Mouse (Mus musculus): ENCODE results near the gene Tspyl3. TPM values are rescaled to one million over a fixed set of nuclear protein-coding genes. Genes with fewer than 3 reads are reported as not detected.
"Not testable (repeated sequence)": the region's sequence is repeated elsewhere in the genome, so short reads cannot be mapped to it uniquely, and the experiment has no call there.

Gene Tspyl3
- 3.0 and 3.1 TPM in 2 replicates for polyA plus RNA-seq (2015; fragmentation: Nextera tagmentation; extraction: Ambion mirVana)

- H3K4me3 ChIP-seq (replicated peaks) = peak within 1 kb of the TSS; percentile 64
- ATAC-seq (ENCODE audit: low read depth) (no peak), DNase-seq (no peak)
- 2% methylated on average over 31 of the region's 31 CpGs for WGBS (ENCODE audit: insufficient replicate concordance)
- H3K9ac ChIP-seq = peak within 1 kb of the TSS; percentile 83
- H3K4me1 ChIP-seq (replicated peaks) = peaks cover 98% of the 10 kb centered on the region
- peak within 1 kb of the TSS; percentile 89 for H3K27ac ChIP-seq
- no peaks in the 10 kb centered on the region for H3K27me3 ChIP-seq
- H3K36me3 ChIP-seq = peaks cover 28% of the 10 kb centered on the region
- H3K4me2 ChIP-seq = peak within 1 kb of the TSS; percentile 89
- H3K9me3 ChIP-seq (replicated peaks) = no peaks in the 10 kb centered on the region
Observed at GRCm38 (mm10) chr2:153224946-153225594, at the start of gene Tspyl3. Gene Tspyl3 (minus strand): TSS chr2:153225441.

GRCm38 (mm10) chr2:153274919-153275247, 49.6 kb upstream of the Tspyl3 start:
- no peak overlapping the region for H3K9ac ChIP-seq
- no peak overlapping the region for H3K4me2 ChIP-seq
- H3K4me3 ChIP-seq (replicated peaks) = no peak overlapping the region
- WGBS (ENCODE audit: insufficient replicate concordance) = 64% methylated on average over 6 of the region's 6 CpGs
- ATAC-seq (ENCODE audit: low read depth) (no peak), DNase-seq (no peak)
- no peaks in the 10 kb centered on the region for H3K9me3 ChIP-seq (replicated peaks)
- H3K27ac ChIP-seq = peak overlapping the region; percentile 64; the same call in 1 of the 2 replicates
- H3K4me1 ChIP-seq (replicated peaks) = peaks cover 46% of the 10 kb centered on the region
- H3K27me3 ChIP-seq = no peaks in the 10 kb centered on the region
- H3K36me3 ChIP-seq = no peaks in the 10 kb centered on the region

- H3K4me3 ChIP-seq (replicated peaks); H3K36me3 ChIP-seq; DNase-seq; H3K9me3 ChIP-seq (replicated peaks); H3K27me3 ChIP-seq; H3K9ac ChIP-seq; H3K4me2 ChIP-seq: not testable (repeated sequence)
- 35% methylated on average over 6 of the region's 6 CpGs for WGBS (ENCODE audit: insufficient replicate concordance)
- peak; percentile 77 for ATAC-seq (ENCODE audit: low read depth)
- H3K4me1 ChIP-seq (replicated peaks) = peaks cover 51% of the 10 kb centered on the region
- H3K27ac ChIP-seq = peak overlapping the region; percentile 64
Observed at GRCm38 (mm10) chr2:153274200-153274918, 49.1 kb upstream of the Tspyl3 start.

DNA sequence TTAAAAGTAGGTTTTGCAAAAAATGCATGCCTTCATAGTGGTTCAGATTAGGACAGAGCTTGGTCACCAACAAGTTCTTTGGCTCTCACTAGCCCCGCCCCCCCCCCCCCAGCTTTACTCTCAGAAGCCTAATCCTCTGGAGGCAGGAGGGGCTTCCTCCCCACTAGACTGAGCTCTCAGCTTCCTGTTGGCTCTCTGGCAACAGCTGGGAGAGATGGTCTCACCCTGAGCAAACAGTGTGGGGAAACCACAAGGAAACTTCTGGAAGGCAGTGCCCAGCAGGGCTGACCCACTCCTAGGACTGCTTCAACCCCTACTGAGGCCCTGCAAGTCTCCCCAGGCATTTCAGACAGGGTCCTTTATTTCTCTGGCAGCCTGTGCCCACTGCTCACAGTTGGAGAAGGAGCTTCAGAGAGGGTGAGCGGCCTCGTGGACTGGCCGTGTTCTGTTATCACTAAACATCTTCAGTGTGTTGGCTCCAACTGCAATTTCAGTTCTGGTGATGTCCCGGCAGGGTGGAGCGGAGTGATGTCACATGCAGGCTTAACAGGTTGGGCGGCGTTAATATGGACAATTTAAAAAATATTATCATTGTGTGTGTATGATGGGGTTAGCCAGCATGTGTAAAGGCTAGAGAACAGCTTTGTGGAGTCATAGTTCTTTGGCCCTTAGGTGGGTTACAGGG, 45.1 kb upstream of the Tspyl3 start:
- H3K27ac ChIP-seq; H3K4me2 ChIP-seq; H3K9me3 ChIP-seq (replicated peaks); H3K9ac ChIP-seq; DNase-seq; H3K27me3 ChIP-seq; H3K4me3 ChIP-seq (replicated peaks): not testable (repeated sequence)
- H3K36me3 ChIP-seq = peaks cover 21% of the 10 kb centered on the region
- WGBS (ENCODE audit: insufficient replicate concordance) = 28% methylated on average over 8 of the region's 8 CpGs
- H3K4me1 ChIP-seq (replicated peaks) = peaks cover 53% of the 10 kb centered on the region
- peak; percentile 44 for ATAC-seq (ENCODE audit: low read depth)

DNA sequence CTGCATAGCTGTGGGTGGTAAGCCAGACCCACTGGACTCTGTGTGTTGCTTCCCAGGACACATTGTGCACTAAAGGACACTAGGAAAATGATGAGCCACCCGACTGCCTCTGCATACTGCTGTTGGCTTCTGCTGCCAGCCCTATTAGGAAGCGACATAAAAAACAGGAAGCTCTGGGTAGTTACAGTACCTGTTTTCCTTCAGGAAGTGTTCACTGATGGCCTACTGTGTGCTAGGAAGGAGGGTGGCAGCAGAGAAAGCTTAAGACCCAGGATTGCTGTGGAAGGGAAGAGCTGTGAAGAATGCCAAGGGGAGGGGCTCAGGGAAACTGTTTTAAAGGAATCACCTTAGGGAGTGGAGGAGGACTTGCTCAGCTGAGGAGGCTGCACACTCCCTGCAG, 42.1 kb upstream of the Tspyl3 start:
- WGBS (ENCODE audit: insufficient replicate concordance) = 80% methylated on average over 2 of the region's 2 CpGs
- Histone ChIP-seq H3K9ac (no peak overlapping the region), H3K27ac (no peak overlapping the region), H3K4me3 (replicated peaks) (no peak overlapping the region), H3K36me3 (peaks cover 50% of the 10 kb centered on the region), H3K27me3 (no peaks in the 10 kb centered on the region), H3K9me3 (replicated peaks) (no peaks in the 10 kb centered on the region), H3K4me2 (no peak overlapping the region), H3K4me1 (replicated peaks) (peaks cover 33% of the 10 kb centered on the region)
- no peak for DNase-seq
- ATAC-seq (ENCODE audit: low read depth) = no peak

DNA sequence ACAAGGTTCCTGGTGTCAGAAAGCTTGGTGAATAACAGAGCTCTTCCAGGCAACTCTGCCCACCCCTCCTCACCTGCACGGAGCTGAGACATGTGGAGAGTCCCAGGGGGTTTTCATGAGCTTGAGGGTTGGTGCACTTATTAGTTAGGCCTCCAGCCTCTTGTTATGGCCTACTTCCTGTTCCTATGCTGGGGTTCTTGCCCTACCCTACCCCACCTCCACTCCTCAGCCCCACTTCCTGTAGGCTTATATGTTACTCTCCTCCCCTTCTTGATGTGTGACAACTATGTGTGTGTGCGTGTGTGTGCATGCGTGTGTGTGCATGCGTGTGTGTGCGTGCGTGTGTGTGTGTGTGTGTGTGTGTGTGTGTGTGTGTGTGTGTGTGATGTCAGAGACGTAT, 37.8 kb upstream of the Tspyl3 start:
- Histone ChIP-seq H3K36me3 (peaks cover 76% of the 10 kb centered on the region), H3K4me1 (replicated peaks) (peaks cover 44% of the 10 kb centered on the region), H3K27ac (no peak overlapping the region), H3K9me3 (replicated peaks) (no peaks in the 10 kb centered on the region), H3K4me3 (replicated peaks) (no peak overlapping the region), H3K27me3 (no peaks in the 10 kb centered on the region), H3K9ac (no peak overlapping the region), H3K4me2 (no peak overlapping the region)
- 69% methylated on average over 7 of the region's 7 CpGs for WGBS (ENCODE audit: insufficient replicate concordance)
- ATAC-seq (ENCODE audit: low read depth) = no peak
- DNase-seq = no peak

- H3K4me2 ChIP-seq = peak overlapping the region; percentile 51
- H3K27ac ChIP-seq = peak overlapping the region; percentile 87
- DNase-seq (peak; percentile 58), ATAC-seq (ENCODE audit: low read depth) (peak; percentile 93)
- H3K4me1 ChIP-seq (replicated peaks) = peaks cover 50% of the 10 kb centered on the region
- H3K27me3 ChIP-seq = no peaks in the 10 kb centered on the region
- peaks cover 52% of the 10 kb centered on the region for H3K36me3 ChIP-seq
- no peaks in the 10 kb centered on the region for H3K9me3 ChIP-seq (replicated peaks)
- 19% methylated on average over 3 of the region's 3 CpGs for WGBS (ENCODE audit: insufficient replicate concordance)
- peak overlapping the region; percentile 50 for H3K9ac ChIP-seq
- peak overlapping the region; percentile 1; the same call in 1 of the 2 replicates for H3K4me3 ChIP-seq (replicated peaks)
Observed at GRCm38 (mm10) chr2:153259864-153260674, 34.8 kb upstream of the Tspyl3 start.

- DNase-seq (no peak), ATAC-seq (ENCODE audit: low read depth) (no peak)
- WGBS (ENCODE audit: insufficient replicate concordance) = 39% methylated on average over 12 of the region's 12 CpGs
- 0 out of 2 replicates have a peak overlapping the region, but pooled peaks have one; percentile 1 for H3K4me3 ChIP-seq (replicated peaks)
- H3K9me3 ChIP-seq (replicated peaks) = no peaks in the 10 kb centered on the region
- peak overlapping the region; percentile 50 for H3K9ac ChIP-seq
- H3K27me3 ChIP-seq = no peaks in the 10 kb centered on the region
- peaks cover 50% of the 10 kb centered on the region for H3K4me1 ChIP-seq (replicated peaks)
- H3K27ac ChIP-seq = peak overlapping the region; percentile 87
- H3K4me2 ChIP-seq = peak overlapping the region; percentile 51
- H3K36me3 ChIP-seq = peaks cover 44% of the 10 kb centered on the region
Observed at GRCm38 (mm10) chr2:153259030-153259863, 34.0 kb upstream of the Tspyl3 start.

DNA sequence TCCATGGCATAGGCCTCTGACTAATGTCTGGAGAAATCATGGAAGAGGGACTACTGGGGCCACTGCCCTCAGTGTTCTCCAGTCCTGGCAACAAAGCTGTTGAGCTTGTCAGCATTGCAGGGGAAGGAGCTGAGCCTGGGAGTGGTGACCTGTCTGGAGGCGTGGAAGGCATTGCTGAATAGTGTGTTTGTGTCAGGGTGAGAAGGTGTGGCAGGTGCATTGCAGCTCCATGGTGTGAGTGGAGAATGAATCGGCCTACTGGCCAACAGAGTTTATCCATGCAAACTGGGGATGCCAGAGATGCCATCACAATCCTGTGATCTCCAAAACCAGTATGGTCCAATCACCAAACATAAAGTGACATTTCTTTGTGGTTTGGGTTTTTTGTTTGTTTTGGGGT, 31.4 kb upstream of the Tspyl3 start:
- Histone ChIP-seq H3K9me3 (replicated peaks) (no peaks in the 10 kb centered on the region), H3K36me3 (peaks cover 40% of the 10 kb centered on the region), H3K4me3 (replicated peaks) (no peak overlapping the region), H3K27me3 (no peaks in the 10 kb centered on the region), H3K4me1 (replicated peaks) (peaks cover 41% of the 10 kb centered on the region), H3K4me2 (no peak overlapping the region), H3K27ac (no peak overlapping the region), H3K9ac (no peak overlapping the region)
- DNase-seq (no peak), ATAC-seq (ENCODE audit: low read depth) (no peak)
- WGBS (ENCODE audit: insufficient replicate concordance) = 94% methylated on average over 2 of the region's 2 CpGs

GRCm38 (mm10) chr2:153249751-153250150, 24.5 kb upstream of the Tspyl3 start:
- Histone ChIP-seq H3K9me3 (replicated peaks) (no peaks in the 10 kb centered on the region), H3K27me3 (no peaks in the 10 kb centered on the region), H3K27ac (no peak overlapping the region), H3K9ac (no peak overlapping the region), H3K4me2 (no peak overlapping the region), H3K4me3 (replicated peaks) (no peak overlapping the region), H3K36me3 (peaks cover 77% of the 10 kb centered on the region), H3K4me1 (replicated peaks) (peaks cover 6% of the 10 kb centered on the region; the same call in 1 of the 2 replicates)
- ATAC-seq (ENCODE audit: low read depth) (no peak), DNase-seq (no peak)
- WGBS (ENCODE audit: insufficient replicate concordance) = 78% methylated on average over 5 of the region's 5 CpGs

Data from liver, embryonic 13.5 days (tissue).